Mouse (Mus musculus): ENCODE data around the gene Stam2.
A peak's percentile ranks its signal among the peaks of the same experiment; 100 is the strongest.

DNA sequence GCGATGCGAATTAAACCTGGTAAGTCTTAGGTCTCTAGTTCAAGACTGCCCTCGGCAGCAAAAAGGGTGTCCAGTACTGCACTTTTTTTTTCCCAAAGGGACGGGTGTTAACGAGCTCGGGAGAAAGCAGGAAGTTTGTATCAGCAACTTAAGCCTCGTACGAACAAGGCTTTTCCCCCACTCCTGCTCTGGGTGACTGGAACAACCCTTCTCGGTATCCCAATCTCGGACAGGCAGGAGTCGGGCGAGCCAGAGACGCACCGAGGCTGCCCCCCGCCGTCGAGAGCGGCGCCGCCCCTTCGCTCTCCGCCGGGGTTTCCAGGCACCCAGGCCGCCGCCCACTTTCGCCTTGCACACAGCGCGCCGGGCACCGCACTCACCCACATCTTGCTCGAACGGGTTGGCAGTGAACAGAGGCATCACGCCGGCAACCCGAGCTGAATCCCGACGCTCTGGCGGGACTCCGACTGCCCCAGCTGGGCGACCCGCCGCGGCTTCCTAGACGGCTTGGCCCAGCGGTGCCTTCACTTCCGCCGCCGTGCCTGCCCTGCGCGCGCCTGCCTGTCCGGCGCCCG lies 313 bp downstream of the Stam2 start:
- TF ChIP-seq CTCF (IDR thresholded peaks at IDR 0.05; ENCODE audit: control insufficient read depth, insufficient read depth, low read length) (no peak), POLR2A (IDR thresholded peaks at IDR 0.05; ENCODE audit: borderline replicate concordance, control insufficient read depth, low read depth, low read length) (peak; percentile 43; the same call in 1 of the 2 replicates)
